Mouse (Mus musculus): ENCODE measurements around the gene Dpysl5. TPM values are rescaled to one million over a fixed set of nuclear protein-coding genes. Genes with fewer than 3 reads are reported as not detected.
"Not testable (repeated sequence)": the region's sequence is repeated elsewhere in the genome, so short reads cannot be mapped to it uniquely, and the experiment has no call there.

Dpysl5 gene
- polyA plus RNA-seq, 1 experiment from 2014 or later, result 7.5 TPM

GRCm38 (mm10) chr5:30678069-30678468, 33.3 kb upstream of the Dpysl5 start:
- H3K27ac ChIP-seq; H3K9me3 ChIP-seq; ATAC-seq (ENCODE audit: insufficient number of reproducible peaks, insufficient read depth, low FRiP score, low TSS enrichment, low read depth); H3K27me3 ChIP-seq; H3K9ac ChIP-seq; H3K4me2 ChIP-seq; H3K4me1 ChIP-seq; H3K4me3 ChIP-seq: not testable (repeated sequence)
- 91% methylated on average over 3 of the region's 3 CpGs for WGBS
- peaks cover 34% of the 10 kb centered on the region for H3K36me3 ChIP-seq

GRCm38 (mm10) chr5:30678722-30679296, 32.6 kb upstream of the Dpysl5 start:
- peaks cover 27% of the 10 kb centered on the region for H3K36me3 ChIP-seq
- H3K4me3 ChIP-seq, result no peak overlapping the region
- no peaks in the 10 kb centered on the region for H3K4me1 ChIP-seq
- no peak for ATAC-seq (ENCODE audit: insufficient number of reproducible peaks, insufficient read depth, low FRiP score, low TSS enrichment, low read depth)
- no peaks in the 10 kb centered on the region for H3K9me3 ChIP-seq
- H3K27me3 ChIP-seq, result no peaks in the 10 kb centered on the region
- H3K27ac ChIP-seq, result no peak overlapping the region
- H3K4me2 ChIP-seq, result no peak overlapping the region
- WGBS, result 95% methylated on average over 4 of the region's 4 CpGs
- no peak overlapping the region for H3K9ac ChIP-seq

- peaks cover 20% of the 10 kb centered on the region for H3K36me3 ChIP-seq
- H3K9me3 ChIP-seq, result no peaks in the 10 kb centered on the region
- no peak overlapping the region for H3K27ac ChIP-seq
- no peaks in the 10 kb centered on the region for H3K27me3 ChIP-seq
- H3K9ac ChIP-seq, result no peak overlapping the region
- no peak overlapping the region for H3K4me2 ChIP-seq
- no peak for ATAC-seq (ENCODE audit: insufficient number of reproducible peaks, insufficient read depth, low FRiP score, low TSS enrichment, low read depth)
- WGBS, result 82% methylated on average over 5 of the region's 5 CpGs
- H3K4me3 ChIP-seq, result no peak overlapping the region
- no peaks in the 10 kb centered on the region for H3K4me1 ChIP-seq
Measured at GRCm38 (mm10) chr5:30679593-30679992, 31.8 kb upstream of the Dpysl5 start.

GRCm38 (mm10) chr5:30681970-30682369, 29.4 kb upstream of the Dpysl5 start:
- H3K4me3 ChIP-seq, result no peak overlapping the region
- H3K27ac ChIP-seq, result no peak overlapping the region
- ATAC-seq (ENCODE audit: insufficient number of reproducible peaks, insufficient read depth, low FRiP score, low TSS enrichment, low read depth), result no peak
- WGBS, result 85% methylated on average over 5 of the region's 5 CpGs
- no peak overlapping the region for H3K4me2 ChIP-seq
- H3K36me3 ChIP-seq, result 0 out of 2 replicates have a peak, but pooled peaks cover 3% of the 10 kb centered on the region
- no peak overlapping the region for H3K9ac ChIP-seq
- no peaks in the 10 kb centered on the region for H3K27me3 ChIP-seq
- H3K9me3 ChIP-seq, result no peaks in the 10 kb centered on the region
- no peaks in the 10 kb centered on the region for H3K4me1 ChIP-seq

GRCm38 (mm10) chr5:30682967-30683600, 28.3 kb upstream of the Dpysl5 start:
- Histone ChIP-seq H3K27me3 (no peaks in the 10 kb centered on the region), H3K27ac (no peak overlapping the region), H3K9me3 (no peaks in the 10 kb centered on the region), H3K4me2 (no peak overlapping the region), H3K4me1 (no peaks in the 10 kb centered on the region), H3K4me3 (no peak overlapping the region), H3K36me3 (0 out of 2 replicates have a peak, but pooled peaks cover under 1% of the 10 kb centered on the region), H3K9ac (no peak overlapping the region)
- ATAC-seq (ENCODE audit: insufficient number of reproducible peaks, insufficient read depth, low FRiP score, low TSS enrichment, low read depth), result no peak

GRCm38 (mm10) chr5:30683993-30684392, 27.4 kb upstream of the Dpysl5 start:
- WGBS, result 68% methylated on average over 3 of the region's 3 CpGs
- H3K27ac ChIP-seq, result no peak overlapping the region
- no peaks in the 10 kb centered on the region for H3K4me1 ChIP-seq
- H3K4me3 ChIP-seq, result no peak overlapping the region
- H3K27me3 ChIP-seq, result no peaks in the 10 kb centered on the region
- no peaks in the 10 kb centered on the region for H3K36me3 ChIP-seq
- H3K9ac ChIP-seq, result no peak overlapping the region
- H3K4me2 ChIP-seq, result no peak overlapping the region
- ATAC-seq (ENCODE audit: insufficient number of reproducible peaks, insufficient read depth, low FRiP score, low TSS enrichment, low read depth), result no peak
- H3K9me3 ChIP-seq, result no peaks in the 10 kb centered on the region

- Histone ChIP-seq H3K4me1 (no peaks in the 10 kb centered on the region), H3K27me3 (no peaks in the 10 kb centered on the region), H3K9me3 (no peaks in the 10 kb centered on the region), H3K9ac (no peak overlapping the region), H3K4me2 (no peak overlapping the region), H3K27ac (no peak overlapping the region), H3K36me3 (no peaks in the 10 kb centered on the region), H3K4me3 (no peak overlapping the region)
- WGBS, result 62% methylated on average over 3 of the region's 3 CpGs
- ATAC-seq (ENCODE audit: insufficient number of reproducible peaks, insufficient read depth, low FRiP score, low TSS enrichment, low read depth), result no peak
Measured at GRCm38 (mm10) chr5:30686781-30687180, 24.6 kb upstream of the Dpysl5 start.

GRCm38 (mm10) chr5:30700361-30701000, 10.9 kb upstream of the Dpysl5 start:
- H3K4me3 ChIP-seq, result no peak overlapping the region
- no peaks in the 10 kb centered on the region for H3K9me3 ChIP-seq
- no peaks in the 10 kb centered on the region for H3K36me3 ChIP-seq
- no peak overlapping the region for H3K9ac ChIP-seq
- WGBS, result 73% methylated on average over 8 of the region's 8 CpGs
- no peak overlapping the region for H3K27ac ChIP-seq
- no peak for ATAC-seq (ENCODE audit: insufficient number of reproducible peaks, insufficient read depth, low FRiP score, low TSS enrichment, low read depth)
- no peak overlapping the region for H3K4me2 ChIP-seq
- H3K4me1 ChIP-seq, result no peaks in the 10 kb centered on the region
- peaks cover 11% of the 10 kb centered on the region for H3K27me3 ChIP-seq

GRCm38 (mm10) chr5:30701373-30701772, 10.0 kb upstream of the Dpysl5 start:
- H3K9me3 ChIP-seq; H3K4me1 ChIP-seq; H3K36me3 ChIP-seq; ATAC-seq (ENCODE audit: insufficient number of reproducible peaks, insufficient read depth, low FRiP score, low TSS enrichment, low read depth); H3K9ac ChIP-seq; H3K27ac ChIP-seq; H3K4me2 ChIP-seq; H3K4me3 ChIP-seq: not testable (repeated sequence)
- 45% methylated on average over 4 of the region's 4 CpGs for WGBS
- H3K27me3 ChIP-seq, result peaks cover 11% of the 10 kb centered on the region

- no peak overlapping the region for H3K4me2 ChIP-seq
- no peaks in the 10 kb centered on the region for H3K9me3 ChIP-seq
- no peak overlapping the region for H3K4me3 ChIP-seq
- WGBS, result 75% methylated on average over 3 of the region's 3 CpGs
- H3K27ac ChIP-seq, result no peak overlapping the region
- no peaks in the 10 kb centered on the region for H3K4me1 ChIP-seq
- no peaks in the 10 kb centered on the region for H3K36me3 ChIP-seq
- no peak for ATAC-seq (ENCODE audit: insufficient number of reproducible peaks, insufficient read depth, low FRiP score, low TSS enrichment, low read depth)
- peaks cover 12% of the 10 kb centered on the region for H3K27me3 ChIP-seq
- H3K9ac ChIP-seq, result no peak overlapping the region
Measured at GRCm38 (mm10) chr5:30701866-30702265, 9.5 kb upstream of the Dpysl5 start.

- H3K27ac ChIP-seq, result no peak overlapping the region
- H3K4me2 ChIP-seq, result no peak overlapping the region
- H3K4me3 ChIP-seq, result no peak overlapping the region
- no peak for ATAC-seq (ENCODE audit: insufficient number of reproducible peaks, insufficient read depth, low FRiP score, low TSS enrichment, low read depth)
- peaks cover 31% of the 10 kb centered on the region for H3K4me1 ChIP-seq
- no peaks in the 10 kb centered on the region for H3K36me3 ChIP-seq
- H3K27me3 ChIP-seq, result peaks cover 67% of the 10 kb centered on the region
- H3K9me3 ChIP-seq, result no peaks in the 10 kb centered on the region
- H3K9ac ChIP-seq, result no peak overlapping the region
- 12% methylated on average over 13 of the region's 13 CpGs for WGBS
Measured at GRCm38 (mm10) chr5:30709744-30710383, 1.5 kb upstream of the Dpysl5 start.

GRCm38 (mm10) chr5:30710486-30710885, 878 bp upstream of the Dpysl5 start:
- H3K4me3 ChIP-seq, result no peak overlapping the region
- WGBS, result 22% methylated on average over 8 of the region's 8 CpGs
- H3K9ac ChIP-seq, result no peak overlapping the region
- peak overlapping the region; percentile 85; the same call in 1 of the 2 replicates for H3K4me2 ChIP-seq
- H3K9me3 ChIP-seq, result no peaks in the 10 kb centered on the region
- H3K4me1 ChIP-seq, result peaks cover 31% of the 10 kb centered on the region
- H3K27ac ChIP-seq, result no peak overlapping the region
- no peak for ATAC-seq (ENCODE audit: insufficient number of reproducible peaks, insufficient read depth, low FRiP score, low TSS enrichment, low read depth)
- no peaks in the 10 kb centered on the region for H3K36me3 ChIP-seq
- H3K27me3 ChIP-seq, result peaks cover 70% of the 10 kb centered on the region

Data from embryonic facial prominence, embryonic 13.5 days (tissue).